Mouse (Mus musculus) urinary bladder, postnatal 14 days (tissue): Measurements from ENCODE around the gene Gm9376.

Source experiments
- DNase-seq: peaks from one replicate; pipeline ENCODE4 v3.0.0; 2021; ENCODE audit warnings: low spot score

Gm9376 gene

DNA sequence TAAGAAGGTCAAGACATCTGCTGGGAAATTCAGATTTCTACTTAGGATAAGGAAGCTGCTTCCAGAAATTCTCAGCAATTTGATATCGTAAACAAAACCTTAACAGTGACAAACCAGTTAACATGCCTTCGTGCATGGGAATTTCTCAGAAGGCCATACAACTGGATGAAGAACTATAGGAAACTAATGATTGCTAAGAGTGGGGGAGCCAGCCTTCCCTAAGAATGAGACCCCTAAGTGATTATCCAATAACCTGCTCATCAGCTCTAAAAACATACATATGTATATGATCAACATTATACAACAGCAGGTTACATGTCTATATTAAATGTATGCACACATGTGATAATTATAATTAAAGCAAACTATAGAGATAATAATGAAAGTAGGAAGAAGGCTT, at the start of gene Gm9376:
Gene Gm9376 (plus strand): TSS at position 301 of the 400 bp plus-strand sequence.
- DNase-seq, result no peak

DNA sequence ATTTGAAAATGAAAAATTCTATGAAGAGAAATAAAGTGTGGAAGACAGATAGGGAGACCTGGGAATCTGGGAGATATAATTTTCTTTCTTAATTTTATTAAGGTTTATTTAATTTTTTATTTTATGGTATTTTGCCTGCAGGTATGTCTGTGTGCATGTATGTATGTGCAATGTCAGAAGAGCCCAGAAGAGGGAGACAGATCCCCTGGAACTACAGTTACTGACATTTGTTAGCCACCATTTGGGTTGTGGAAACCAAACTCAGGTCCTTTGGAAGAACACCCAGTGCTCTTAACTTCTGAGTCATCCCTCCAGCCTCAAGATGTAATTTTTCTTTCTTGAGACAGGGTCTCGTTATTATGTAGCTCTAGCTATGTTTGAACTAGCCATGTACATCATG, 45.9 kb upstream of the Gm9376 start:
- no peak for DNase-seq

DNA sequence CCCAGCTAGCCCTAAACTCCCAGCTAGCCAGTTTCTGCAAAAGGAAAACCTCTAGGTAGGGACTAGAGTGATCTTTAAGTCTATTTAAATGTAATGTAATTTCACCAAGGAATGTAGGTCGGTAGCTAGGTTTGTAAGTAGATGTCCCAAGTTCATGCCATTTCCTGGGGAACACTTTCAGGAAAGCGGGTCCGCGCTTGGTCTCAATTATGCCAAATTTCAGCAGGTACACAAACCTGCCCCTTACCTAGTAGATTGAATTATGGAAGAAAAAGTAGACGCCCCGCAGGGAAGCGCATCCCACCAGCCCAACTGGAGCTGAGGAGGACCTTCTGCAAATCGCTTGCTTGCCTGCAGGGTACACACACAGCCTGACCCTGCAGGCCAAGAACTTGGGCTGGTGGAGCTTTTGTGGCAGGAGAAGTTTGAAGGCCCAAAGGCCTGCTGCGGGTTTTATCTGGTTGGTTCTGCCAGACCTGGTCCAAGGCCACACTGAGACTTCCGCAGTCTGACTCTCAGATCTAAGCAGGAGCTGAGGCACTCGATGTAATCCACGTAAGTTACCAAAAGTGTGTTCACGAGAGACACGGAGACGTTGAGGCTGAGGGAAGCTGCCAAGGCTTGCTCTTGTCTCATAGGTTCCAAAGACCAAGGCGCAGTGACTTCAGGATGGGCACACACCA, 41.6 kb upstream of the Gm9376 start:
- no peak for DNase-seq

DNA sequence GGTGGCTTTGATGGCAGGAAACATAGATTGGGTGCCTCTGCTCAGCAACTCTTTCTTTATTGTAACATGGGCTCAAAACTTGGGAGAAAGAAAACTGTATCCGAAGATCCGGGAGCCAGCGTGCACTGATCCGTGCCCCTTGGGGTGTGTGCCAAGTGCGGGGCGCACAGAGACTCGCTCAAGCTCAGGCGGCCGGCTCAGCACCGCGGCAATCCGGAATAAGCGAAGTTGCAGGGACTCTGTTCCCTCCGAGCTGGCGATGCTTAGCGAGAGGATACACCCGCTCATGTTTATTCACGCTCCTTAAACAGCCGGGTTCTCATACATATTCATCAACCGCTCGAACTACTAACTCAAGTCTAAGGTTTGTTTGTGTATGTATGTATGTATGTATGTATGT, 40.8 kb upstream of the Gm9376 start:
- no peak for DNase-seq

DNA sequence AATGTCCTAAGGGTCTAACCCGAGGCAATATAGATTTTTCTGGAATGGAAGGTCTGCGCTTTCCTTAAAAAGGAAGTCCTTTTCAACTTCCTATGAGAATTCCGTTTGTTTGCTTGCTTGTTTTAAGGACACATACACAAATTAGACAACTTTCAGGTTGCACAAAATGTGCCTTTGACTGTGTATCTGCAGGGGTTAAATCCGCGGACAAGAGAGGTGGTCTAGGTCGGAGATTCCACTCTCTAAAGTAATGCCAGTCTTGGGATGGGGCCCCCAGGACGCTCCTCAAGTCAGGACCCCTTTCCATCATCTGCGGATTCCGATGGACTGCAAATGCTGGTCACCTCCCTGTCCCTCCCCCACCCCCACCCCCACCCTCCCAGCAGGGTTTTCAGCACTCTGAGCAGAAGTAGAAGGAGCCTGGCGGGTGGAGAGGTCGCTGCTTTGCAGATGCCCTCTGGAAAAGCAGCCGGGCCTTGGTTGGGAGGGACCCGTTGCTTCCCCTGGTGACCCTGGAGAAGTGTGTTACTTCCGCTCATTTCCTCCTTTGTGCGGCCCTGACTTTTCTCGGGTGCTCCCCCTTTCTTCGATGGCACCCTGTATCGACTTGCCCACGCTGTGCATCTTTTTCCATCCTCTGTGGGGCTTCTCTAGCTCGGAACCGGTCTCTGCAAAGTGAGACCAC, 40.1 kb upstream of the Gm9376 start:
- no peak for DNase-seq

DNA sequence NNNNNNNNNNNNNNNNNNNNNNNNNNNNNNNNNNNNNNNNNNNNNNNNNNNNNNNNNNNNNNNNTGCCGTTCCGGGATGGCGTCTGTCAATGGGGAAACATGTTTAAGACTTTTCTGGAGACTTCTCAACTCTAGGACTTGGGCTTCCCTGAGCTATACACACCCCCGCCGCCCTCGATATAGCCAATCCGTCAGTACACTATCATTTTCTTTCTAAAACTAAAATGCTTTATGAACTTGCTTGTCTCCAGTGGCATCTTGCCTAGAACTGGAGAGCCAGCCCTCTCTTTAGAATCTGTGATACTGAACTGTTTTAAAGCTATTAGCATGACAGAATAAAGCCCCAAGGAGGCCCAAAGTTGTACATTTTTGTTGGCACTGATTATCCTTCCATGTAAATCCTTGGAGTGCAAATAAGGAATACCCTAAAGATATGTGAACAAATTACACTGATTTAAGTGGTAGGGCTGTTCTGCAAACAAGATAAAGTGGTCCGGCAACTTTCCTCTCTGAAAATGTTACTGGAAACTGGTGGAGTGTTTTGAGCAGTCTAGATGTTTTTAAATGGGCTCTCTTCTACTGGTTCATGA, 34.3 kb upstream of the Gm9376 start:
- no peak for DNase-seq

DNA sequence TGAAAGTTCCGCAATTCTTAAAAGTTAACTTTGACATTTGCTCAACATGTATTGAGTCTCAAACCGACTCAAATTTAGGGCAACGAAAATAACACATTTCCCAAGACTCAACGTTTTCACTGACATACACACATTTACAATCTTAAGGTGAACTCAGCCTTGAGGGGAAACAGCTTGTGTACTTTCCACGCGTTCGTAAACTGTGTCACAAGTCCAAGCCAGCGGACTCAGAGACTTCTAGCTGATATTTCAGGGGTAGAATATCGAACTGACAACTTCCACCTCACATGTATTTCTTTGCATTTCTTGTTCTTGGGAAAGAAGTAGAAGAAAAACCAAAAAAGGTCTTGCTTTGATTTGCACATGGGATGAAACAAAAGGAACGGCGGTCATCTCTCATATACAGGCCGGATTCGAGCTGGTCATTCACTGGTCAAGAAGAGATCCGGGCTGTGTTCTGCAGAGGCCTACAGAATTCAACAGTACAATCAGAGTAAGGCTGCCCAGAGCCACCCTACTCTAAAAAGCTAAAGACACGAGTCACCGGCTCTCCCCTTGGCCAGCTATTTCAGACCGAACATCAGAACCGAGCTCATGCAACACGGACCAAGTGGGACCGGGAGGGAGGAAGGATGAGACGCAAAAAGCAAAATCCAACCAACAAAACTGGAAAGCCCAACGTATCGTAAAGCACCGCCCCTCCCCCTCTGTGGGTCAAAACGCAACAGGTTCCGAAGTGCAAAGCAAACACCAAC, 32.8 kb upstream of the Gm9376 start:
- no peak for DNase-seq

DNA sequence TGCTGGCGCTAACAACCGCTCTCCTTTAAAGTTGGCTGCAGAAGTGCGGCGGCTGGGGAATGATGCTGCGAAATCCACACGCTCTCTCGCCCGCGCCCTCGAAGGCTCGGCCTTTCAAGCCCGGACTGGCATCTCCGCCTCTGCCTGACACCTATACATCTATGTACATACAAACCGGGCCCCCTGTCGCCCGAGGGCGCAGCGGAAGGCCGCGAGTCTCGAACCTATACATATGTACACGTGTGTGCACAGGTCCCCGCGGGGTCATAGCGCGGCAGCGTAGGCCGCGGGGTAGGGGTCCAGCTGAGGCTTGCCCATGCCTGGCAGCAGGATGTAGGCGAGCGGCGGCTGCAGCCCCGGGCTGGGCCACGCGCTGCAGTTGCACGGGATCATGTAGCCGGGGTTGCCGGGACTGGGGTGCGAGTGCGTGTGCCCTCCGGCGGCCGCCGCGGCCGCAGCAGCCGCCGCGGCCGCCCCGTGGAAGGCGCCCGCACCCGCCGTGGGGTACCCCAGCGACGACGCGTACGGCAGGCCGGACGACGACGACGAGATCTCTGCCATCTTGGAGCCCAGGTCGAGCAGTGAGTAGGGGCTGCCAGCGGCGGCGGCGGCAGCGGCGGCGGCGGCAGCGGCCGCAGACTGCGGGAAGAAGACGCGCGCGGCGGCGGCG, 32.1 kb upstream of the Gm9376 start:
- peak; percentile 10 for DNase-seq

DNA sequence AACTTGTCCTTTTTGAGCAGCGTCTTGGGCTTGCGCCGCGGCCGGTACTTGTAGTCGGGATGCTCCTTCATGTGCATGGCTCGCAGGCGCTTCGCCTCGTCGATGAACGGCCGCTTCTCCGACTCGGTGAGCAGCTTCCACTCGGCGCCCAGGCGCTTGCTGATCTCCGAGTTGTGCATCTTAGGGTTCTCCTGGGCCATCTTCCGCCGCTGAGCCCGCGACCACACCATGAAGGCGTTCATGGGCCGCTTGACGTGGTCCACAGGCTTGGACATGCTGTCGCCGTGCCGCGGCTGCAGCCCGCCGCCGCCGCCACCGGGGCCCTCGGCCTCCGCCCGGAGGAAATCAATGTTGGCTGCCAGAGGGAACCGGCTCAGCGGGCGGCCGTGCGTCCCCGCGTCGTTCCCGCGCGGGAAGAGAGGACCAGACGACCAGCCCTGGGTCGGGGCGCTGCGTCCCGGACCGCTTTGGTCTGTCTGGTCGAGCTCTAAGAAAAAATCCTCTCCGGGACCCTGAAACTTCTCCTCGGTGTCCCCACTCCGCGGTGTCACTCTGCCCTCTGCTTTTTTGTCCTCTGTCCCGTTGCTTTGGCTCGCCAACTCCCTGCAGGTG, 31.3 kb upstream of the Gm9376 start:
- no peak for DNase-seq

DNA sequence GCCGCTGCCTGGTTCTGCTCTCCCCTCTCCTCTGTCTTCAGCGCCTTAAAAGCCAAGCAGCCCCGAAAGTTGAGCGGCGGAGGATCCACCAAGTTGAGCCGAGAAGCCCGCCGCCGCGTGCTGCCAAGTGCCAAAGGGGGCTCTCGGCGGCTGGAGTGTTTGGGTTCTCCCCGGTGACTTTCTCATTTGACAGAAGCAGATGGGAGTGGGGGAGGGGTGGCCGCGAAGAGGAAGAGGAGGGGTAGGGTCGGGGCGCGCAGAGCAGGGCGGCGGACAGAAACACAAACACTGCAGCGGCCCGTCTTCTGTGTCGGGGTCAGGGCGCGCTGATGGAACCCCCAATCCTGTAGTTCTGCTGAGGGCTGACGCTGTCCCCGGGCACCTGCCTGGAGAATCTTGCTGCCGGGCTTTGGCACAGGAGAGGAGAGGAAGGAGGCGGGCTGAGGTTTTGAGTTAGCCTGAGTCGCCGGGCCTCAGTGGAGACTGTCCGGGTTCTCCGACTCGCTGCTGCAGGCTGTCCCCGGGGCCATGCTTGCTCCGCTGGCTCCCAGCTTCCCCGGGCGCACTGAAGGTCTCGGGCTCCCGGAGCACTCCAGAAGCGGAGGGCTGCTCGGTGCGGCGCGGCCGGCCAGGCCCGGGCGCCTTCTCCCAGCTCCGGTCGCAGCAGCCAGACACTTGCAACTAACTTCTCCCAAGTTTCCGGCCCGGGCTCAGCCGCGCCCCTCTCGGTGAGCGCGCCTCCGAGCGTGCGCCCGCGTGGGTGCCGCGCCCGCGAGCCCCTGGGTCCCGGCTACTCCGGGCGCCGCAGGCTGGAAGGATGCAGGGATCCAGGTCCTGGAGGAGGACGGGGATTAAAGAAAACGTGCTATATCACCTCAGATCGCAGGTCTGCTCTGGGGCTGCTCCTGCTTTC, 30.5 kb upstream of the Gm9376 start:
- peak; percentile 43 for DNase-seq

DNA sequence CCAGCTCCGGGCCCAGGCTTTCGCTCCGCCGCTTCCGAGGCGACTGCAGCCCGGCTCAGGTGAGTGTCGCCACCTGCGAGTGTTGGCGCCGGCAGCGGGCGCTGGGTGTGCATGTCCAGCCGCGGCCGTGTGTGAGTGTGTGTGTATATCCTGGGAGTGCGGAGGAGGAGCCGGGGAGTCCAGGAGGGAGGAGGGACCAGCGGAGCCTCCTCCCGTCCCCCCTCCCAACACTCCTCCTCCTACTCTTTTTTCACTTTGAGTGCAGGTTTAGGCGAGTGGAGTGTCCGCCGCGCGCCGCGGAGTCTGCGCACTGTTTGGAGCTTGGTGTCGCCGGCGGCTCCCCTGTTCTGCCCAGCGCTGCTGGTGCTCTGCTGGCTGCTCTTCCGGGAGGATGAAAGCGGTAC, 29.9 kb upstream of the Gm9376 start, which contains the start of gene Sox21:
Gene Sox21 (minus strand): TSS at position 145 of the 404 bp plus-strand sequence.
- peak; percentile 58 for DNase-seq

DNA sequence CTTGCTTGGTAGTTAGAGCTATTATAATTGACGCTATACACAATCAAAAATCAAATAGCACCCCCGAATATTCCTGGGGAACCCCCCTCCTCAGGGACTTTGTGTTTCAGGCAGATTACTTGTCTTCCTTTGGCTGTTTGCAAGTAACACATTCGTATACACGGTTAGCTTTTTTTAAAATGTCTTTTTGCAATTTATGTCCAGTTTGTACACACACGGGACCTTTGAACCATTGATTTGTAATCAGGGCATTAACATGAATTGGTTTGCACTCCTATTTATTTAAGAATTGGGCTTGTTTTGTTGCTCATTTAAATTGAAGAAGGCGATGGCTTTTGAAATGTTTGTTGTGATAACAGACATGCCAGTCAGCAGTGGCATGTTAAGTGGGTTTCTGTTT, 29.0 kb upstream of the Gm9376 start:
- no peak for DNase-seq

DNA sequence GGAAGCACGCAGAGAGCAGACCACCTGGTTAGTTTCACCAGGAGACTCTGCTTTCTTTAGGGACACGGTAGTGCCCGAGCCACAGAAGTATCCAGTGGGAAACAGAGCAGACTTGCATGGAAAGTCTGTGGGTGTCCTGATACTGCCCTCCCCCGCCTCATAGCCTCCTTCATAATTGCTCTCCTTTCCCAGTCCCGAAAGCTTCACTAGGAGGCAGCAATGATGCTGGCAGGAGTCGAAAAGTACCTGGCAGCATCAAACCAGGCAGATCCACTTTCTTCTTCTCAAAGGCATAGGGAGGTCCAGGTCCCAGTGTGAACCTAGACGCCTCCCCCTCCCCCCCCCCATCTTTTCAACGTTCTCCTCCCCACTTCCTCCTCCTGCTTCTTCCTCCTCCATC, 27.4 kb upstream of the Gm9376 start:
- DNase-seq, result no peak

DNA sequence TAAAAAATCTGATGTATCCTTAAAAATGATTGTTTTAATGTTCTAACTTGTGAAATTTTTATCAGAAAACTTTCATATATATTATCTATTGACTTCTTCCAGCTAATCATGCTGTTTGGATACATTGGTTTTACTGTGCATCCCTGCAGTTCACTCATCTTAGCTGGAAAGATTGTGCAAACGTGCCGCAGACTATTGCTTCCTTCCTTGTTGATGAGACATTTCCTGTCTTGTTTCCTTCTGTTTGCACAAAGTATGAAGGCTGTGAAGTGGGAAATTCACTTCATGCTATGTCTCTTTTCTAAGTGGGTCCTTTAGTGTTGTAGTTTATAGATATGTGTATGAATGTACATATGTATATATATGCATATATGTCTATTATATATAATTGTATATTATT, 25.3 kb upstream of the Gm9376 start:
- no peak for DNase-seq

DNA sequence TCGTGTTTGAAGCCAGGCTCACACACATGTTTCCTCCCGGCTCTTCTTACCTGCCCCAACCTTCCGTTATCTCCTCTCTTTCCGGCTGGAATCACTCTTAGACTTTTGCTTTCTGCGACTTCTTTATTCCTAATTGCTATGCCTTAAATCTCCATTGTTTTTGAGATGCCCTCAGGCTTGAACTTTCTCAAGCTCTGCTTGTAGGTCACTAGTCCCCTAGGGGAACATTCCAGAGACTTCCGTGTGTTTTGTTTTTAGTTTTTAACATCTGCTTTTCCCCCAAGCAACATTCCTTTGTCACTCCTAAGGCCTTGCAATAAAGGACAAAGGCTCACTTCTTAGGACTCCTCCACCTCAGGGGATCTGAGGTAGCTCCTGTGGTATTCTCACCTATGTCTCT, 13.4 kb upstream of the Gm9376 start:
- DNase-seq, result no peak

DNA sequence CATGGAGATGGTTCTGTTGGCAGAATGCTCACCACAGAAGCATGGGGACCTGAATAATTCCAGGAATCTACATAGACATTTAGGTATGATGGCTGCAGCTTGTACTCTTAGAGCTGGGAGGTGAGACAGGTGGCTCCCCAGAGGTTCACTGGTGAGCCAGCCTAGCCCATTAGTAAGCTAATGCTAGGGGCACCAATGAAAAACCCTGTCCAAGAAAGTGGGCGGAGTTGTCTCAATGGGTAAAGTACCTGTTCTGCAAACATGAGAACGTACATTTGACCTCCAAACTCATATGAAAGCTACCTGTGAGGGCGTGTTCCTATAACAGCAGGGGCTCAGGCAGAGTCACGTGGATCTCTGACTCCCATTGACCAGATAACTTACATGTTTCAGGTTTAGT, 2.1 kb downstream of the Gm9376 start:
- DNase-seq, result no peak

DNA sequence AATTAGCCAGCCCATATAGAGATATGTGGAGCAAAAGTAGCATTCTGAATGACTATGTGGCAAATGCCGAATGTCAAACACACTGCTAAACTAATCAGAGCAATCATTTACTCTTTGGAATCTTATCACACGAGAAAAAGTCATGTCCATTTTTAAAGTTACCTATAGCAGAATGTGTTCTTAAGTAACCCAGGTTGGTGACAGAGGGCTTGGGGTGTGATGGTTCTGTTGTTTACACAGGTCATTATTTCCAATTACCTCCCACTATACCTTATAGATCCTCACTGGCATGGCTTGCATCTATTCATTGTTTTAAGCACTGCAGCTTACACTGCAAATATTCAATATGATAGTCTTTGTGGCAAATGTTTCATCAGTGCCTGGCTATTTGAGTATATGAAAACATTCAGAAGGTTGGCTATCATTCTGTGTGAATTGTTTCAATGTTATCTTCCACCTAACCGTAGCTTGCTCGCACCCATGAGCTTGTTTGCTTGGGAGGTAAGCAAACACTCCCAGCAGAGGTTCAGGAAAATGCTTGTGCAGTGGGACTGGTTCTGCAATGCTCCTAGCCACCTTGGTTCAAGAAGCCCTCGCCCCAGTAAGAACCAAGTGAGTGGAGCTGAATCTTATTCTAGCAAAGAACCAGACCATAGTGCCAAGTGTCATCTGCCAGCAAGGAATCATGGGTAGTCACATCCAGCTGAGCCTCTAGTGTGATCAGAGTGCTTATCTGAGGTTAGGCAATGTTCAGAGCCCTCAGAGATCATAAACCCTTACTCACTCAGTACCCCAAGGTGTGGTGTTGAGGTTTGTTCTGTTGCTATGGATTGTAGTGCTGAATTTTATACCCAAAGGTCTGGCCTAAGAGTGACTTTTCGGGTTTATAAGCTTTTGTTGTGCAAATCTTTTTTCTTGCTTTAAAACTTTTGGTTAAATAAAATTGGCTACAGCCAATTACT, 6.1 kb downstream of the Gm9376 start:
- no peak for DNase-seq

DNA sequence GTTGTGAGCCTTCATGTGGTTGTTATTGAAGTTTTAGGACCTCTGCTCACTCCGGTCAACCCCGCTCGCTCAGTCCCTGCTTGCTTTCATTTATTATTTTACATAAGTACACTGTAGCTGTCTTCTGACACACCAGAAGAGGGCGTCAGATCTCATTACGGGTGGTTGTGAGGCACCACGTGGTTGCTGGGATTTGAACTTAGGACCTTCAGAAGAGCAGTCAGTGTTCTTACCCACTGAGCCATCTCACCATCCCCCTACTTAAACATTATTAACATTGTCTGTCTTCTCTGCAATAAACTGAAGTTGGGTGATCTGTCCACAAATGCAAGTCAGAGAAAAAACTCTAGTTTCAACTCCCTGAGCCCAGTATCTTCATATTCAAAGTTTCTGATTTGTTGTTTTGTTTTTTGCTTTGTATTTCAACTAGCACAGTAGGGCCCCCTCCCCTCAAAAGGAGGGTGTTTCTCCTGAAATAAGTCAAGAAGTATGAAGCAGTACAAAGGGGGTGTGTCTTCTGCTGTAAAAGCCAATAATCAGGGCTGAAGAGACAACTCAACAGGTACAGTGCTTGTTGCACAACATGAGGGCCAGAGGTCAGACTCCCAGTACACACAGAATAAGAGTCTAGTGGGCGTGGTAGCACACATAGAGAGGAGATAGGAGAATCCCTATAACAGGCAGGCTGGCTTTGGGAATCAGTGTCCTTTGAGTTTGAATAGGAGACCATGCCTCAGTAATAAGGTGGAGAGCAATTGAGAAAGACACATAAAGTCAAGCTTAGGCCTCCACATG, 11.1 kb downstream of the Gm9376 start:
- no peak for DNase-seq

DNA sequence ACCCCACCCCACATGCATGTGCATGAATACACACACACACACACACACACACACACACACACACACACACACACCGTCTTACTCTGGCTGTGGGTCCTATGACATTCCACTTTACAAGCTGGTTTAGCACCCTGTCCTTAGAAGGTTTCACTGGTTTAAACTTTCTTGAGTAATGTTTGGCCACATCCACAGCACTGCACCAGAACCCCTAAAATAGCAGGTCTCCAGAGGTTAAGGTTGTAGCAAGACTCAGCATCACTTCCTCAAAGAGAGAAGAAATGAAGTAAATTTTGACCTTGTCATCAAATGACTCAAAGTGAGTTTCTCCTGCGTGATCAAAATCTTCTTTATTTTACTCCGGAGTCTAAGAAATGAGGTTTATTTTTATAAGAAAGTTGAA, 15.5 kb downstream of the Gm9376 start:
- DNase-seq, result no peak
